Mouse (Mus musculus): ENCODE measurements around the gene Trim54. TPM values are rescaled to one million over a fixed set of nuclear protein-coding genes. Genes with fewer than 3 reads are reported as not detected.

Trim54 gene
- polyA plus RNA-seq, 1 experiment from 2014 or later: not detected

GRCm38 (mm10) chr5:31094799-31095691 is 21.5 kb upstream of the Trim54 start:
- Histone ChIP-seq H3K9ac (ENCODE audit: low read depth, low read length) (peak overlapping the region; percentile 28; the same call in 1 of the 2 replicates), H3K27ac (ENCODE audit: low read depth, low read length) (no peak overlapping the region), H3K36me3 (ENCODE audit: control insufficient read depth, insufficient read depth, low read length) (no peaks in the 10 kb centered on the region), H3K4me1 (ENCODE audit: control insufficient read depth, insufficient read depth, low read depth, low read length) (peaks cover 24% of the 10 kb centered on the region), H3K4me3 (ENCODE audit: low read length) (peak overlapping the region; percentile 50), H3K4me2 (ENCODE audit: low read length) (peak overlapping the region; percentile 68), H3K27me3 (replicated peaks; ENCODE audit: control insufficient read depth, insufficient read depth, low read length) (peaks cover 42% of the 10 kb centered on the region), H3K9me3 (ENCODE audit: control insufficient read depth, low read length) (no peaks in the 10 kb centered on the region)
- no peak for ATAC-seq
- under 1% methylated on average over 59 of the region's 59 CpGs for WGBS

- Histone ChIP-seq H3K9me3 (ENCODE audit: control insufficient read depth, low read length) (no peaks in the 10 kb centered on the region), H3K4me2 (ENCODE audit: low read length) (peak overlapping the region; percentile 68), H3K9ac (ENCODE audit: low read depth, low read length) (no peak overlapping the region), H3K4me3 (ENCODE audit: low read length) (peak overlapping the region; percentile 50; the same call in 1 of the 2 replicates), H3K36me3 (ENCODE audit: control insufficient read depth, insufficient read depth, low read length) (no peaks in the 10 kb centered on the region), H3K4me1 (ENCODE audit: control insufficient read depth, insufficient read depth, low read depth, low read length) (peaks cover 24% of the 10 kb centered on the region), H3K27me3 (replicated peaks; ENCODE audit: control insufficient read depth, insufficient read depth, low read length) (peaks cover 39% of the 10 kb centered on the region), H3K27ac (ENCODE audit: low read depth, low read length) (no peak overlapping the region)
- WGBS: 20% methylated on average over 11 of the region's 11 CpGs
- ATAC-seq: no peak
These were observed 20.6 kb upstream of the Trim54 start for GRCm38 (mm10) chr5:31095711-31096480.

- Histone ChIP-seq H3K9ac (ENCODE audit: low read depth, low read length) (no peak within 1 kb of the TSS), H3K9me3 (ENCODE audit: control insufficient read depth, low read length) (no peaks in the 10 kb centered on the region), H3K4me2 (ENCODE audit: low read length) (no peak within 1 kb of the TSS), H3K36me3 (ENCODE audit: control insufficient read depth, insufficient read depth, low read length) (no peaks in the 10 kb centered on the region), H3K27ac (ENCODE audit: low read depth, low read length) (no peak within 1 kb of the TSS), H3K27me3 (replicated peaks; ENCODE audit: control insufficient read depth, insufficient read depth, low read length) (no peaks in the 10 kb centered on the region), H3K4me1 (ENCODE audit: control insufficient read depth, insufficient read depth, low read depth, low read length) (no peaks in the 10 kb centered on the region), H3K4me3 (ENCODE audit: low read length) (no peak within 1 kb of the TSS)
- WGBS: 92% methylated on average over 9 of the region's 9 CpGs
- no peak for ATAC-seq
These were observed 10.6 kb upstream of the Trim54 start, which contains the start of gene Dnajc5g for GRCm38 (mm10) chr5:31105814-31106335. Dnajc5g (plus strand) TSS chr5:31106285.

- Histone ChIP-seq H3K9me3 (ENCODE audit: control insufficient read depth, low read length) (no peaks in the 10 kb centered on the region), H3K27ac (ENCODE audit: low read depth, low read length) (no peak within 1 kb of the TSS), H3K36me3 (ENCODE audit: control insufficient read depth, insufficient read depth, low read length) (no peaks in the 10 kb centered on the region), H3K4me1 (ENCODE audit: control insufficient read depth, insufficient read depth, low read depth, low read length) (no peaks in the 10 kb centered on the region), H3K4me2 (ENCODE audit: low read length) (no peak within 1 kb of the TSS), H3K27me3 (replicated peaks; ENCODE audit: control insufficient read depth, insufficient read depth, low read length) (no peaks in the 10 kb centered on the region), H3K4me3 (ENCODE audit: low read length) (no peak within 1 kb of the TSS), H3K9ac (ENCODE audit: low read depth, low read length) (no peak within 1 kb of the TSS)
- no peak for ATAC-seq
- 93% methylated on average over 18 of the region's 18 CpGs for WGBS
These were observed 8.5 kb upstream of the Trim54 start, which contains the start of gene Slc30a3 for GRCm38 (mm10) chr5:31108000-31108490. Slc30a3 (minus strand) TSS chr5:31108237.

- H3K36me3 ChIP-seq (ENCODE audit: control insufficient read depth, insufficient read depth, low read length): no peaks in the 10 kb centered on the region
- no peak for ATAC-seq
- WGBS: 44% methylated on average over 7 of the region's 7 CpGs
- no peaks in the 10 kb centered on the region for H3K27me3 ChIP-seq (replicated peaks; ENCODE audit: control insufficient read depth, insufficient read depth, low read length)
- H3K4me3 ChIP-seq (ENCODE audit: low read length): no peak overlapping the region
- H3K9me3 ChIP-seq (ENCODE audit: control insufficient read depth, low read length): 0 out of 2 replicates have a peak, but pooled peaks cover 2% of the 10 kb centered on the region
- H3K27ac ChIP-seq (ENCODE audit: low read depth, low read length): no peak overlapping the region
- no peaks in the 10 kb centered on the region for H3K4me1 ChIP-seq (ENCODE audit: control insufficient read depth, insufficient read depth, low read depth, low read length)
- H3K4me2 ChIP-seq (ENCODE audit: low read length): no peak overlapping the region
- H3K9ac ChIP-seq (ENCODE audit: low read depth, low read length): no peak overlapping the region
These were observed 5.7 kb upstream of the Trim54 start for GRCm38 (mm10) chr5:31110781-31111180.

- H3K27me3 ChIP-seq (replicated peaks; ENCODE audit: control insufficient read depth, insufficient read depth, low read length): 0 out of 2 replicates have a peak, but pooled peaks cover 2% of the 10 kb centered on the region
- H3K27ac ChIP-seq (ENCODE audit: low read depth, low read length): no peak overlapping the region
- no peaks in the 10 kb centered on the region for H3K36me3 ChIP-seq (ENCODE audit: control insufficient read depth, insufficient read depth, low read length)
- no peak overlapping the region for H3K4me3 ChIP-seq (ENCODE audit: low read length)
- no peak overlapping the region for H3K4me2 ChIP-seq (ENCODE audit: low read length)
- ATAC-seq: no peak
- no peak overlapping the region for H3K9ac ChIP-seq (ENCODE audit: low read depth, low read length)
- 0 out of 2 replicates have a peak, but pooled peaks cover 2% of the 10 kb centered on the region for H3K9me3 ChIP-seq (ENCODE audit: control insufficient read depth, low read length)
- 30% methylated on average over 10 of the region's 10 CpGs for WGBS
- no peaks in the 10 kb centered on the region for H3K4me1 ChIP-seq (ENCODE audit: control insufficient read depth, insufficient read depth, low read depth, low read length)
These were observed 400 bp downstream of the Trim54 start for GRCm38 (mm10) chr5:31116912-31117311.

- Histone ChIP-seq H3K9me3 (ENCODE audit: control insufficient read depth, low read length) (no peaks in the 10 kb centered on the region), H3K4me1 (ENCODE audit: control insufficient read depth, insufficient read depth, low read depth, low read length) (no peaks in the 10 kb centered on the region), H3K27ac (ENCODE audit: low read depth, low read length) (no peak overlapping the region), H3K4me2 (ENCODE audit: low read length) (no peak overlapping the region), H3K27me3 (replicated peaks; ENCODE audit: control insufficient read depth, insufficient read depth, low read length) (0 out of 2 replicates have a peak, but pooled peaks cover 2% of the 10 kb centered on the region), H3K9ac (ENCODE audit: low read depth, low read length) (no peak overlapping the region), H3K4me3 (ENCODE audit: low read length) (no peak overlapping the region), H3K36me3 (ENCODE audit: control insufficient read depth, insufficient read depth, low read length) (no peaks in the 10 kb centered on the region)
- ATAC-seq: no peak
- WGBS: 86% methylated on average over 8 of the region's 8 CpGs
These were observed 4.6 kb downstream of the Trim54 start for GRCm38 (mm10) chr5:31121111-31121510.

GRCm38 (mm10) chr5:31123481-31123880 is 7.0 kb downstream of the Trim54 start:
- no peak overlapping the region for H3K9ac ChIP-seq (ENCODE audit: low read depth, low read length)
- H3K9me3 ChIP-seq (ENCODE audit: control insufficient read depth, low read length): no peaks in the 10 kb centered on the region

More at GRCm38 (mm10) chr5:31123481-31123880, 7.0 kb downstream of the Trim54 start:
- Histone ChIP-seq H3K36me3 (ENCODE audit: control insufficient read depth, insufficient read depth, low read length) (no peaks in the 10 kb centered on the region), H3K27me3 (replicated peaks; ENCODE audit: control insufficient read depth, insufficient read depth, low read length) (no peaks in the 10 kb centered on the region), H3K4me2 (ENCODE audit: low read length) (no peak overlapping the region), H3K4me1 (ENCODE audit: control insufficient read depth, insufficient read depth, low read depth, low read length) (no peaks in the 10 kb centered on the region), H3K27ac (ENCODE audit: low read depth, low read length) (no peak overlapping the region), H3K4me3 (ENCODE audit: low read length) (no peak overlapping the region)
- 39% methylated on average over 2 of the region's 2 CpGs for WGBS
- no peak for ATAC-seq

Measured in hindbrain, embryonic 16.5 days (tissue).